Mouse (Mus musculus) cerebellum, adult 2 months (tissue): Measurements from ENCODE around the gene Slc40a1.

Experiments
- CTCF ChIP-seq: fragments of 200-500 bp; IDR thresholded peaks from 2 replicates; pipeline ENCODE4 v1.5.1; 2011; ENCODE audit warnings: low read depth, mild to moderate bottlenecking, control low read depth, low read length, moderate library complexity, borderline replicate concordance; ENCODE audit not compliant: insufficient read depth
- POLR2A ChIP-seq: fragments of 200-500 bp; IDR thresholded peaks from 2 replicates; pipeline ENCODE4 v1.6.1; 2011; ENCODE audit warnings: low read length, control low read depth, borderline replicate concordance; ENCODE audit not compliant: insufficient read depth

DNA sequence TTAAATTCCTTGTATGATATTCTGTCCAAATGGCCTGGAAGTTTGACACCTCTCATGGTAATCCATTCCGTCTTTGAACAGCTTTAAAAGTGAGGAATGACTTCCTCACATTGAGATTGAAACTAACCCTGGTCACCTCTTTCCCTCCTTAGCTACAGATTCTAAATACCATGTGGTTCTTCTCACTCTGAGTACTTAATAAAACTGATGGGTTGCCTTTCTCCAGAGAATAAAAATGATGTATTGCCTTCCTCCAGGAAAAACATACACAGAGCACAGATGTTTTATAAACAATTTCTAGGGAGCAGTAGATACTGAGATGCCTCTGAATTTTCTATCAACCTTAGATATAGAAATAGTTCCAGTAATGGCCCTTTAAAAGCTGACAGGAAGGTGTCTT is 58.3 kb downstream of the Slc40a1 start:
- no peak for TF ChIP-seq POLR2A
- TF ChIP-seq CTCF, result no peak
